Mouse (Mus musculus) neutrophil, adult 59 days (primary cell): ENCODE measurements around the gene Rragb. TPM values are rescaled to one million over a fixed set of nuclear protein-coding genes. Genes with fewer than 3 reads are reported as not detected.

Source experiments
- total RNA-seq, 2 experiments: library from RNA; stranded (reverse); gene quantifications; 1 replicate in 1 of 2; 2 replicates in 1 of 2; pipeline ENCODE4 v1.2.4; 2023

Gene Rragb
- total RNA-seq, result 1 to 10 TPM in 1 of 2 experiments, under 1 TPM in 1; 0.62 to 2.4 TPM

DNA sequence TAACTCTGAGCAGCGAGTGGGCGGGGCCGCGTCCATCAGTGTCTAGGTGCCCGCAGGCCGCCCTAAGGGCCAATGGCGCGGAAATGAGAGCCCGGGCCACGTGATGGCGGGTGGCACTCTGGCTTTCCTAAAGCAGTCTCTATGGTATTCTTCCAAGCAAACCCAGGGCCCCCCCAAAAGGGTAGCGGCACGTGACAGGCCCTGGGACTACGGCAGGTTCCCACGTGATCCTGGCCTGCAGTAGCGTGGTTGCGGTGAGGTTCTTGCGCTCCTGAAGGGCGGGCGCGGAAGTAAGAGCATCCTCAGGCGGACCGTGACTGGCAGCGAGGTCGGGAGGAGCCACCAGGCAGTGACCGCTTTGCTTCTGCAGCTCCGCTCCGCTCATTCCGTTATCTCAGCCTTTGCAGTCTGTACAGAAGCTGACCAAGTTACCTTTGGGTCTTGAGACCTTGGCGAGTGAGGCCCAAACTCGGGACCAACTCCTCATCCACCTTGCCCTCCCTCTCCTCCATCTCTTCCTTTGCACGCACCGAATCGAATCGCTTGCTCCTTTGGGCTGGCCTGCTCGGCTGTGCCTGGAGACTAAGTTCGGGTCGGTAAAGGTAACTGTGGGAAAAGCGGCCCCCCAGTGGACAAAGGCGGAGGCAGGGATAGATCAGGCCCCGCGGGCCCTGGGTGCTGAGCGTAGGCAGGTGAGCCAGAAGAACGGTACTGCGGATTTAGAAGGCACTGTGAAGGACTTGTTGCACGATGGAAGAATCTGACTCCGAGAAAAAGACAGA is at the start of gene Rragb:
Rragb (plus strand) TSS at position 248 of the 782 bp plus-strand sequence.

DNA sequence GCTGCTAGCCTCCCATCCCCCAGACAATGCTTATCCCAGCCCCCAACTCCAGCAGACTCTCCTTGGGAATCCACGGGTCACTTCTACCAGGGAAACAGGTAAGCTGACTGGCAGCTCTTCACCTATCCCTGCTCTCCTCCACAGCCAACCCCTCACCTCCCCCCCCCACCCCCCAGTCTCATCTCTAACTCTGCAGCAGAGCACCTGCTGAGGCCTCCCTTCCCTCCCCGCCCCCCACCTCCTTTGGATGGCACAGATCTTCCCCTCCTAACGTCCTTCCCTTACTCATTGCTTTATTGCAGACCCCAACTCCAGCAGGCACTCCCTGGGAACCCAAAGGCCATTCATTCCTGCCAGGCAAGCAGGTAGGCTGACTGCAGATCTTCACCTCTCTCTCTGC is 21.3 kb upstream of the Rragb start, which contains the start of gene Foxr2:
Foxr2 (plus strand) TSS at position 301 of the 400 bp plus-strand sequence.

Other genes with a start within 250 kb of the Rragb start
- under 1 TPM; 0.16 to 0.18 TPM for gene Usp51, start 133.5 kb upstream of the Rragb start, total RNA-seq
- under 1 TPM in 1 of 2 experiments, not detected in 1; 0.24 TPM for gene Mageh1, start 102.4 kb upstream of the Rragb start, total RNA-seq
- not detected for gene Foxr2, start 21.2 kb upstream of the Rragb start, total RNA-seq
- 1 to 10 TPM; 3.6 to 4.8 TPM for gene Klf8, start 97.5 kb downstream of the Rragb start, total RNA-seq